Mouse (Mus musculus) lung, adult 2 months (tissue): ENCODE measurements around the gene Dchs2.

ENCODE experiments used
- CTCF ChIP-seq: fragments of 200-500 bp; IDR thresholded peaks from 2 replicates; pipeline ENCODE4 v1.5.1; 2011; ENCODE audit warnings: mild to moderate bottlenecking, low read length, control low read depth; ENCODE audit not compliant: insufficient read depth
- POLR2A ChIP-seq: fragments of 200-500 bp; IDR thresholded peaks from 2 replicates; pipeline ENCODE4 v1.6.1; 2011; ENCODE audit warnings: low read depth, mild to moderate bottlenecking, control low read depth, low read length, borderline replicate concordance; ENCODE audit errors: extremely low read depth

DNA sequence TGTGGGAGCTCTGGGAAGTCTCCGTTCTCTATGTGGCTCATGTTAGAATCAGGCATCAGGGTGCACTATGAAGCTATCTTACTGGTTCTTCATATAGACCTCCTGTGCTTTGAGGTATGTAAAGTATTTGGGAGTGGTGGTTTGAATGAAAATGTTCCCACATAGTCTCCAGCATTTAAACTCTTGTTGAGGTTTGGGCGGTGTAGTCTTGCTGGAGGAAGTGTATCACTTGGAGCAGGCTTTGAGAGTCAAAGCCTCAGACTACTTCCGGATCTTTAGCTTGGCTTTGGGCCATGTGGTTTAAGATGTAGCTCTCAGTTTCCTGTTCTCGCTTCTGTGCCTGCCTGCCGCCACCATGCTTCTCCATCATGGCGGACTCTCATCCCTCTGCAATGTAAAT is 25.5 kb upstream of the Dchs2 start:
- no peak for TF ChIP-seq POLR2A
- no peak for TF ChIP-seq CTCF
